Mouse (Mus musculus) induced T-regulatory cell, adult 2 months (primary cell): ENCODE data around the gene Ppfibp1.
A peak's percentile ranks its signal among the peaks of the same experiment; 100 is the strongest.

ENCODE experiments used
- DNase-seq: peaks from one replicate; pipeline ENCODE4 v3.0.0-alpha.2; 2012; ENCODE audit warnings: low read depth

The Ppfibp1 gene

GRCm38 (mm10) chr6:146959908-146960680, 71.8 kb downstream of the Ppfibp1 start:
- DNase-seq: peak; percentile 26

GRCm38 (mm10) chr6:146960956-146961355, 72.7 kb downstream of the Ppfibp1 start:
- DNase-seq: no peak

- DNase-seq: no peak
Measured at GRCm38 (mm10) chr6:146961832-146962481, 73.7 kb downstream of the Ppfibp1 start.

- no peak for DNase-seq
Measured at GRCm38 (mm10) chr6:146963396-146964150, 75.3 kb downstream of the Ppfibp1 start.

GRCm38 (mm10) chr6:146965139-146965772, 77.0 kb downstream of the Ppfibp1 start:
- DNase-seq: no peak

GRCm38 (mm10) chr6:146966446-146967019, 78.2 kb downstream of the Ppfibp1 start:
- DNase-seq: no peak

GRCm38 (mm10) chr6:146967836-146968235, 79.5 kb downstream of the Ppfibp1 start:
- DNase-seq: no peak

GRCm38 (mm10) chr6:146970811-146971210, 82.5 kb downstream of the Ppfibp1 start:
- DNase-seq: no peak

GRCm38 (mm10) chr6:146971366-146971765, 83.1 kb downstream of the Ppfibp1 start:
- no peak for DNase-seq

GRCm38 (mm10) chr6:146972009-146972408, 83.7 kb downstream of the Ppfibp1 start:
- DNase-seq: no peak

- no peak for DNase-seq
Measured at GRCm38 (mm10) chr6:146972740-146973139, 84.5 kb downstream of the Ppfibp1 start.

GRCm38 (mm10) chr6:146973406-146973805, 85.1 kb downstream of the Ppfibp1 start:
- DNase-seq: no peak

- DNase-seq: no peak
Measured at GRCm38 (mm10) chr6:146973830-146974229, 85.5 kb downstream of the Ppfibp1 start.

GRCm38 (mm10) chr6:146976446-146976845, 88.2 kb downstream of the Ppfibp1 start:
- no peak for DNase-seq

- DNase-seq: no peak
Measured at GRCm38 (mm10) chr6:146978691-146979114, 90.4 kb downstream of the Ppfibp1 start.

GRCm38 (mm10) chr6:146979115-146979744, 90.9 kb downstream of the Ppfibp1 start:
- DNase-seq: no peak

GRCm38 (mm10) chr6:146979953-146980352, 91.7 kb downstream of the Ppfibp1 start:
- no peak for DNase-seq

- no peak for DNase-seq
Measured at GRCm38 (mm10) chr6:146981249-146981835, 93.1 kb downstream of the Ppfibp1 start.

GRCm38 (mm10) chr6:146984569-146984968, 96.3 kb downstream of the Ppfibp1 start:
- no peak for DNase-seq

- peak; percentile 62 for DNase-seq
Measured at GRCm38 (mm10) chr6:146994236-146994635, 105.9 kb downstream of the Ppfibp1 start.

- DNase-seq: no peak
Measured at GRCm38 (mm10) chr6:146995391-146995790, 107.1 kb downstream of the Ppfibp1 start.
